Mouse (Mus musculus): Measurements from ENCODE around the gene Omd.
"Not testable (repeated sequence)": the region's sequence is repeated elsewhere in the genome, so short reads cannot be mapped to it uniquely, and the experiment has no call there.

Gene Omd

GRCm38 (mm10) chr13:49581541-49582530 lies at the start of gene Omd:
Gene Omd, plus strand, starts transcription at chr13:49582462.
- DNase-seq (ENCODE audit: low spot score in 2 of 2) = no peak

- DNase-seq (ENCODE audit: low spot score in 2 of 2) = no peak
Measured at GRCm38 (mm10) chr13:49536946-49537345, 45.3 kb upstream of the Omd start.

- no peak for DNase-seq (ENCODE audit: low spot score in 2 of 2)
Measured at GRCm38 (mm10) chr13:49538693-49539092, 43.6 kb upstream of the Omd start.

- no peak for DNase-seq (ENCODE audit: low spot score in 2 of 2)
Measured at GRCm38 (mm10) chr13:49544279-49544678, 38.0 kb upstream of the Omd start, which contains the start of gene Aspn. Gene Aspn, plus strand, starts transcription at chr13:49544443.

GRCm38 (mm10) chr13:49545646-49546045 lies 36.6 kb upstream of the Omd start:
- no peak for DNase-seq (ENCODE audit: low spot score in 2 of 2)

- no peak for DNase-seq (ENCODE audit: low spot score in 2 of 2)
Measured at GRCm38 (mm10) chr13:49546517-49546916, 35.7 kb upstream of the Omd start.

GRCm38 (mm10) chr13:49547563-49548150 lies 34.6 kb upstream of the Omd start:
- DNase-seq (ENCODE audit: low spot score in 2 of 2) = no peak

- no peak for DNase-seq (ENCODE audit: low spot score in 2 of 2)
Measured at GRCm38 (mm10) chr13:49549616-49550015, 32.6 kb upstream of the Omd start.

- no peak for DNase-seq (ENCODE audit: low spot score in 2 of 2)
Measured at GRCm38 (mm10) chr13:49554519-49554918, 27.7 kb upstream of the Omd start.

- no peak for DNase-seq (ENCODE audit: low spot score in 2 of 2)
Measured at GRCm38 (mm10) chr13:49556203-49556602, 26.1 kb upstream of the Omd start.

GRCm38 (mm10) chr13:49556924-49557323 lies 25.3 kb upstream of the Omd start:
- DNase-seq (ENCODE audit: low spot score in 2 of 2) = no peak

- no peak for DNase-seq (ENCODE audit: low spot score in 2 of 2)
Measured at GRCm38 (mm10) chr13:49559185-49559584, 23.1 kb upstream of the Omd start.

- no peak for DNase-seq (ENCODE audit: low spot score in 2 of 2)
Measured at GRCm38 (mm10) chr13:49560886-49561285, 21.4 kb upstream of the Omd start.

- DNase-seq (ENCODE audit: low spot score in 2 of 2) = no peak
Measured at GRCm38 (mm10) chr13:49564347-49564746, 17.9 kb upstream of the Omd start.

GRCm38 (mm10) chr13:49570371-49570770 lies 11.9 kb upstream of the Omd start:
- DNase-seq (ENCODE audit: low spot score in 2 of 2) = no peak

GRCm38 (mm10) chr13:49571418-49571817 lies 10.8 kb upstream of the Omd start:
- no peak for DNase-seq (ENCODE audit: low spot score in 2 of 2)

GRCm38 (mm10) chr13:49583859-49584258 lies 1.6 kb downstream of the Omd start:
- no peak for DNase-seq (ENCODE audit: low spot score in 2 of 2)

- no peak for DNase-seq (ENCODE audit: low spot score in 2 of 2)
Measured at GRCm38 (mm10) chr13:49584307-49585005, 2.2 kb downstream of the Omd start.

GRCm38 (mm10) chr13:49586062-49586461 lies 3.8 kb downstream of the Omd start:
- DNase-seq (ENCODE audit: low spot score in 2 of 2) = no peak

GRCm38 (mm10) chr13:49602541-49602940 lies 20.3 kb downstream of the Omd start:
- DNase-seq (ENCODE audit: low spot score in 2 of 2) = not testable (repeated sequence)

GRCm38 (mm10) chr13:49603603-49604002 lies 21.3 kb downstream of the Omd start:
- no peak for DNase-seq (ENCODE audit: low spot score in 2 of 2)

GRCm38 (mm10) chr13:49607714-49608113 lies 25.5 kb downstream of the Omd start, which contains the start of gene Ogn:
Gene Ogn, plus strand, starts transcription at chr13:49608046.
- no peak for DNase-seq (ENCODE audit: low spot score in 2 of 2)
